Mouse (Mus musculus) kidney, postnatal 36 days (tissue): ENCODE data around the gene Cask.

Source experiments
- DNase-seq, 2 experiments: peaks; one replicate each; pipeline ENCODE4 v3.0.0; 2021 to 2022; ENCODE audit warnings: mixed read lengths in 2 of 2

The Cask gene

DNA sequence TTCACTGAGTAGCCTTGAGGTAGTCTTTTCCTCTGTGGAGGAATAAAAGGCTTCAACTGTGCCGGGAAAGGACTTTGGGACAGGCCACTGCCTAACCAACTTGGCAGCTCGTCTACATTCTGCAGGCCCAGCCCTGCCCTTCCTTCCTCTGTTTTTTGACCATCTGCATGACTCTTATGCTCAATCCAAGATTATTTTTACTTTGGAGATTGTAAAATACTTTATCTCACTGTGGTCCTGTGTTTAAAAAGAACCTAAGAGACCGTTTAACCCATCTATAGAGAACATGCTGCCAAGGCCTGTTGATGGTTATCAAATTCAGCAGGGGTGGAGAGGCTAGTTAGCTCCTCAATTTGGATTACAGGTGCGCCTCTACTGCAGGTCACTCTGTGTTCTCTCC lies 229.7 kb downstream of the Cask start:
- DNase-seq = peak; percentile 27 to 33

DNA sequence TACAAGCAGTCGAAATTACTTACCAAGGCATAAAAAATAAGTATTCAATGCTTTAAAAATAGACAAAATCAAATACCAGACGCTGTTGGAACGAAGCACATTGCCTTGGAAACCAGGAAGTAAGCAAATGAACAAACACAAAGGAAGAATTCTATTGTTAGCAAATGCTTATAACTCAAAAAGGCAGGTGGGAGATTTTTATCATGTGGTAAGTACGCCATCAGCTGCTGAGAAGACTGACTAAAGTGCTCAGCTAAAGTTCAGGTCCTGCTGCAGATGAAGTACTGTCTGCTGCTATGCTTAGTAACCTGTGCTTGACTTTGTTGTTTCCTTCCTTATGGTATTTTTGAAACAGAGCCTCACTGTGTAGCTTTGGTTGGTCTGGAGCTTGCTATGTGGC lies 232.7 kb downstream of the Cask start:
- peak in 1 of 2 experiments; percentile 18 for DNase-seq

GRCm38 (mm10) chrX:13617294-13617693 lies 233.9 kb downstream of the Cask start:
- no peak for DNase-seq

- no peak for DNase-seq
These were observed 234.4 kb downstream of the Cask start for GRCm38 (mm10) chrX:13616726-13617125.

GRCm38 (mm10) chrX:13612115-13612514 lies 239.1 kb downstream of the Cask start:
- DNase-seq = no peak

DNA sequence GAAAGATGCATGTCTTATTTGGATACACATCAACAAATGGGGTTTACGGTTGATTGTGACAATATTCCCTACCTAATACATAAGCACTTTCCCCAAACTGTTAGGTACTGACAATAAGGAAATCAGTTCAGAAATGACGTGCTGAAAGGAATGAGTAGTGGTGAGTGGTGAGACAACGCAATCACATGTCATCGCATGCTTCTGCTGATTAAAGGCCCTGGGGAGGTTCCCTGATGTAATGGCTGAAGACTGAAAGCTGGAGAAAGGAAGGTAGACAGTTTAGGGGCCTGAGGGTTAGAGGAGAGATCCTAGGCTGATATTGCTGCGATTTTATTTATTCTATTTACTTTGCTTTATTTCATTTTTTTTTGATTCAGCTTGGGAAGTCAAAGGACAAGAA lies 240.1 kb downstream of the Cask start:
- DNase-seq = no peak

GRCm38 (mm10) chrX:13607752-13608151 lies 243.4 kb downstream of the Cask start:
- DNase-seq = no peak

DNA sequence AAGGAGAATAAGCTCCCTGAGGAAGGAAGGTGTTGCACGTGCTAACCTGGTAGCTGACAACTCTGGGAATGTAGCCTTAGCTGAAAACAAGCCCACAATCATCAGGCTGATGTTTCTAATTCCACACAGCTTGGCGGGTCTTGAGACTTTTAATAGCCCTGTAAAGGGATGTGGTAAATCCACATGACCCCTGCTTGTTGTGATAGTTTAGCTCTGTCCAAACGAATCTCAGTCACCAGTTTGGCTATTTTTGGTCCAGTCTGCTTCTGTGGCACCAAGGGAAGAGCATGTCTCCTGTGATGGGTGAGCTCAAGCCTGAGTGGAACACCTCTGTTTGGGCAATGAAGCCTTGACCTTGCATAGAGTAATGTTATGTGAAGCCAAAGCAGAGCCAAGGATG lies 244.4 kb downstream of the Cask start:
- no peak for DNase-seq

- no peak for DNase-seq
These were observed 251.2 kb downstream of the Cask start for GRCm38 (mm10) chrX:13599966-13600365.

DNA sequence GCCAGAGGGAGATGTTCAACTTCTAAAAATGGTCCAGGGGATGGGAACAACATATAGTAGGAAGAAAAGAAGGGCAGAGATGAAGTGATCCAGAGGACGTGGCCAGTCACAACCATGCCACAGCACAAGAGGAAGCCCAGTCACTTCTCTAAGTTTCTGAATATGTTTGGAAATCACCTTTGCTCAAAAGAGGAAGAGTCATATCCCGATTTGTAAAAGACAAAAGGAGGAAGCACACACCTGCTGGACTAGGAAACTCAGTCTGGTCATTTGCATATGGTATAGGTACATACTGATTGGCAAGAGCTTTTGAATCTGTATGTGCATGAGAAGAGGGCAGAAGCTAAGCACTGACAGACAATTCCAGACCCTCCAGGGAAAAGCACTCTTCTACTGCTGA lies 251.8 kb downstream of the Cask start:
- DNase-seq = no peak

GRCm38 (mm10) chrX:13577647-13578046 lies 273.5 kb downstream of the Cask start:
- DNase-seq = no peak

DNA sequence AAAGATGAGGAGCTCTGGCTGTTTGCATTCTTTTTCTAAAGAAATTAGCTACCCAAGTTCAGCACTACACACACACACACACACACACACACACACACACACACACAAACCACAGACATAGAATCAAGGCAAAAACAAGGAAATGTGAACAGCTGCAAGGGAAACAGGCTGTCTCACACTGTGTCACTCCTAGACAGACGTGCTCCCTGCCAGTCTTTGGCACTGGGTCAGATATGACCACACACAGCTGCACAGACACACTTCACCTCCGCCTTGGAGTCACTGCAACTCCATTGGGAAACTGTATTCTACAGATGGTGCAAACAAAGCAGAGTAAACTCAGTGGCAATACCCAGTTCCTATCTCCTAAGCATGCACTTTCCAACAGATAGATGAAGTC lies 274.6 kb downstream of the Cask start:
- peak in 1 of 2 experiments; percentile 2 for DNase-seq

- no peak for DNase-seq
These were observed 276.3 kb downstream of the Cask start for GRCm38 (mm10) chrX:13574872-13575271.

GRCm38 (mm10) chrX:13574298-13574697 lies 276.9 kb downstream of the Cask start:
- DNase-seq = peak in 1 of 2 experiments; percentile 3

DNA sequence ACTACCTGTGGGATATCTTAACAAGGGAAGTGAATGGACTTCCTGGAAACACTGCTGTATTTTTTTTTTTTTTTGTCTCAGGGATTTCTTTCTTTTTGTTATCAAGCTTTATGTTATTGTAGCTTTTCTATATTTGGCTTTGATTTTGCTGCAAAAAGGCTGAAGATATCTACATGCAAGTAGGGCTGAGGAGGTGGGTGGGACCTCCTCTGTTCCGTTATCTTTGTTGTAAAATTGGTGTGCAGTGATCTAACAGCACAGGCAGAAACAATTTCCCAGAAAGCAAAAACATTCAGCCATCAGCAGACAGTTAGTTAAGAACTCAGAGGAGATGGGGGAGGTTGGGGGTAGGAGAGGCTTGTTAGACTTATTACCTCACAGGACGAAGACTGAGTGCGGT lies 296.7 kb downstream of the Cask start:
- DNase-seq = no peak

GRCm38 (mm10) chrX:13552288-13552687 lies 298.9 kb downstream of the Cask start:
- no peak for DNase-seq

- no peak for DNase-seq
These were observed 299.6 kb downstream of the Cask start for GRCm38 (mm10) chrX:13551566-13551965.

DNA sequence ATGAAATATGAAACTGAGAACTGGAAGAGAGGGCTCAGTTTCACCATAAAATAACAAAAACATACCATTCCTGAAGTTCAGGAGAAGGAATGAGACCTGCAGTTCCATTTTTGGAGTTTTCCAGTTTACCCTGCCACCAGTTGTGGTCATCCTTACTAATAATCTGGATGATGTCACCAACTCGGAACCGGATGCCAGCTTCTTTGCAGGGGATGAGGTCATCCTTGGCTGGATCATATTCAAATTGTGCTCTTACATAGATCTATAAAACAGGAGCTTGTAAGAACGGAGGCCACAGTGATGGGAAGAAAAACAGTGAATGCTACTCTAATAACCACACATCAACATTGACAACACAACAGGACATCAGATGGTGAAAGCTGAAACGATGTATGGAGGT lies 302.1 kb downstream of the Cask start:
- DNase-seq = no peak

GRCm38 (mm10) chrX:13521288-13521687 lies 329.9 kb downstream of the Cask start:
- no peak for DNase-seq

GRCm38 (mm10) chrX:13520566-13520965 lies 330.6 kb downstream of the Cask start:
- DNase-seq = no peak

GRCm38 (mm10) chrX:13519408-13519783 lies 331.8 kb downstream of the Cask start:
- peak; percentile 8 for DNase-seq

GRCm38 (mm10) chrX:13518781-13519407 lies 332.3 kb downstream of the Cask start:
- no peak for DNase-seq

- no peak for DNase-seq
These were observed 333.1 kb downstream of the Cask start for GRCm38 (mm10) chrX:13518019-13518418.

DNA sequence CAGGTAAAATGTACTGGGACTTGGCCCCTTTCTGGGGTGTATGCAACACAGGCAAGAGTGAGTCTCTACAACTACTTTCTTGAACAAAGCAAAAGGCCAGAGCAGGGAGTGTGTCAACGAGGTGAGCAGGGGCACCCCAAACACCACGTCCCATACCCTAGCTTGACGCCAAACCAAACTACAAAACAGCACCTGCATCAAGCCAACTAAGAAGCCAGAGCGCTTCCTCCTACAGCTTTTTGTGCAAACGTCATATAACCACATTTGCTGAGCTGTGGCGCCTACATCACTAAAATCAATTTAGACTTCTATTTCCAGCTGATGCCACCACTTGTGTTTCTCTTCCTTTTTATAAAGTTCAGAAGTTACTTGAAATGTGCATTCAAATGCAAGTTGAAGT lies 334.7 kb downstream of the Cask start:
- DNase-seq = no peak

- DNase-seq = no peak
These were observed 337.3 kb downstream of the Cask start for GRCm38 (mm10) chrX:13513864-13514263.
